Mouse (Mus musculus): ENCODE results near the gene Ppp2r5a. TPM values are rescaled to one million over a fixed set of nuclear protein-coding genes. Genes with fewer than 3 reads are reported as not detected.

Ppp2r5a gene
- polyA plus RNA-seq (2015; fragmentation: Nextera tagmentation; extraction: Ambion mirVana) = 10.5 and 10.6 TPM in 2 replicates

DNA sequence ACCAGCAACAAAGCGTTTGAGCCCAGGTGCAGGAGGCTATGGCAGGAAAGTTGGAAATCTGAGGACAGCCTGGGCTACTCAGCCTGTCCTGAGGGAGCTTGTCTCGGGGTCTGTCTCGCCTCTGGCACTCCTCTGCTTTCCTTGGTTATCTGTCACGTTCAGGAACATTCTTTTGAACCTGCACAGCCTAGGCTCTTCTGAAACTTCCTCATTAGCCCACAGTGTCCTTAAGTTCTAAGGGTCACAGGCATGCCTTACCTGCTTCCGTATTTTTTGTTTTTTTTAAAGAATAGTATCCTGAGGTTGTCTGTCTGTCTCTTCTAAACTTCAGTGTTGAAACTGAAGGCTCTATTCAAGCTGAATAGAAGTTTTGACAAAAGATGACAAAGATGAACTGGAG lies at the start of gene Ppp2r5a:
Gene Ppp2r5a, minus strand, starts transcription at position 199 of the 400 bp plus-strand sequence.
- no peaks in the 10 kb centered on the region for H3K27me3 ChIP-seq
- 69% methylated on average over 5 of the region's 5 CpGs for WGBS
- no peak within 1 kb of the TSS for H3K27ac ChIP-seq (replicated peaks)
- H3K9me3 ChIP-seq = no peaks in the 10 kb centered on the region
- H3K4me1 ChIP-seq = no peaks in the 10 kb centered on the region
- H3K36me3 ChIP-seq = no peaks in the 10 kb centered on the region
- no peak for ATAC-seq (replicated peaks)
- no peak within 1 kb of the TSS for H3K4me3 ChIP-seq
- H3K4me2 ChIP-seq (replicated peaks) = no peak within 1 kb of the TSS
- H3K9ac ChIP-seq (replicated peaks) = no peak within 1 kb of the TSS

DNA sequence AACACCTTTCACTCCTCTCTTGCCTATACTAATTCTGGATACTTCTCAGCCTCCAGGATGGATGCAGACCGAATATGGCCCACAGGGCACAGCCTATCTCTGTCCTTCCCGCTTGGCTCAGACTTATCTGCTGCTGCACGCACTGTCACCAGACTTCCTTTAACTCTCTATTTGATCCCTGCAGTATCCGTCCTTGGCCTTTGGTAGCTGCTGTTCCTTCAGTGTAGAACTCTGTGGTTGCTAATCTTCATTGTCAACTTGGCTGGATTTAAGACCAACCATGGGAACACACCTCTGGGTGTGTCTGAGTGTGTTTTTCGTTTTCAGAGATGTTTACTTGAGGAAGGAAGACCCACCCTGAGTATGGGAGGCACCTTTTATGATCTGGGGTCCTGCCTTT lies 47.5 kb upstream of the Ppp2r5a start:
- Histone ChIP-seq H3K9me3 (no peaks in the 10 kb centered on the region), H3K4me1 (no peaks in the 10 kb centered on the region), H3K27me3 (no peaks in the 10 kb centered on the region), H3K36me3 (no peaks in the 10 kb centered on the region), H3K4me2 (replicated peaks) (no peak overlapping the region), H3K27ac (replicated peaks) (no peak overlapping the region), H3K9ac (replicated peaks) (no peak overlapping the region), H3K4me3 (no peak overlapping the region)
- 76% methylated on average over 5 of the region's 5 CpGs for WGBS
- no peak for ATAC-seq (replicated peaks)

DNA sequence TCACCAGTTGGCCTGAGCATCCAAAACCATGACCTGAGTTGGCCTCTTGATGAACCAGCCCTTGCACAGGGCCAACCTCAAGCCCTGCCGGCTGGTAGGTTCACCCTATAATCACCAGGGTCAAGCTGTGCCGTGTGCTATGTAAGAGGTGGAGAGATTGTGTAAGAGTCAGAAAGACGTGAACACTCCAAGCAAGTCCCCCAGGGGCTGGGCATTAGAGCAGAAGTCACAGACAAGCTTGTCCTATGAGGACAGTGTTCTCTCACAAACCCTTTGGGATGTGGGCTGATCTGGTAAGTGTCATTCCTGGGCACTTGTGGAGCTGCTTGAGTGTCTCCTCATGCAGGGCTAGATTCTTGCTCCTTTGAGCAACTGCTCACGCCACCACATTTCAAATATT lies 46.5 kb upstream of the Ppp2r5a start:
- Histone ChIP-seq H3K4me3 (no peak overlapping the region), H3K4me1 (no peaks in the 10 kb centered on the region), H3K36me3 (no peaks in the 10 kb centered on the region), H3K27me3 (no peaks in the 10 kb centered on the region), H3K27ac (replicated peaks) (no peak overlapping the region), H3K9ac (replicated peaks) (no peak overlapping the region), H3K4me2 (replicated peaks) (no peak overlapping the region), H3K9me3 (no peaks in the 10 kb centered on the region)
- ATAC-seq (replicated peaks) = no peak
- WGBS = 85% methylated on average over 4 of the region's 4 CpGs

DNA sequence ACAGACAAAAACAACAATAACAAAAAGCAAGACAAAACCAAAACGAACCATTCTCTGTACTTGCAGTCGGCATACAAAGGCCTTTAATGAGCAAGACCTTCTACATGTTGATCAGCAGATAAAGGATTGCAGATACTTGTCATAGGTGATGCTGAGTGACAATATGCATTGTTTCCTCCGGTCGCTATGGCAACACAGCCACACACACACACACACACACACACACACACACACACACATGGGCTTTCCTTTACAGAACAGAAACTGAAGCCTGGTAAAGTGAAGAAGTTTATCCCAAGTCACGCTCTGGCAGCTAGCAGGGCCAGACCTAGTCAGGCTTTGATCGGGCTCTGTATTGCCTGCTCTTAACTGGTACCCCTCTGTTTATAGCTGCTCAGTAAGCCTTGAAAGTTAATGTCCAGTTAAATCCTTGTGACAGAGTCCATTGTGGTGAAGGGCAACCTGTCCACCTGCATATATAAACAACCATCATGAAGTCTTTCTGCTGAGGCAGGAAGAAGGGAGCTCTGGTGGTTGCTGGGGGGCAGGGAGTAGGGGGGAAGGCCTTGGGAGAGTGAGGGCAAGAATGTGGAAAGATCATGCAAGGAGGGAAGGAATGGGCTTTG lies 44.4 kb upstream of the Ppp2r5a start:
- H3K27me3 ChIP-seq = no peaks in the 10 kb centered on the region
- H3K36me3 ChIP-seq = no peaks in the 10 kb centered on the region
- no peaks in the 10 kb centered on the region for H3K9me3 ChIP-seq
- no peaks in the 10 kb centered on the region for H3K4me1 ChIP-seq
- no peak overlapping the region for H3K9ac ChIP-seq (replicated peaks)
- WGBS = 70% methylated on average over 6 of the region's 6 CpGs
- no peak for ATAC-seq (replicated peaks)
- no peak overlapping the region for H3K4me2 ChIP-seq (replicated peaks)
- no peak overlapping the region for H3K27ac ChIP-seq (replicated peaks)
- no peak overlapping the region for H3K4me3 ChIP-seq

DNA sequence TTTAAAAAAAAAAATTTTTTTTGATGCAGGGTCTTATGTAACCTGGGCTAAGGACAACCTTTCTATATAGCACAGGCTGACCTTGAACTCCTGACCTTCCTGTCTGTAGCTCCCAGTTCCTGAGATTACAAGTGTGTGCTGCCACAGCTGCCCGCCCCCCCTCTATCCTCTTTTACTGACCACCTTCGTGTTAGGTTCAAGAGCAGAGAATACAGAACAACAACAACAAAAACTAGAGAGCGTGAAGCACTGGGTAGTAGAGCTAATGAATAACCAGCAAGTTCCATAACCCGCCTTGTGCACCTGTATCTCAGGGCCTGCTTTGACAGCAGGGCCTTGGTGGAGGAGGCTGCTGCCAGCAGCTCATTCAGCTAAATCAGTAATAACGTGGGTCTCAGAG lies 43.2 kb upstream of the Ppp2r5a start:
- Histone ChIP-seq H3K9ac (replicated peaks) (no peak overlapping the region), H3K4me2 (replicated peaks) (no peak overlapping the region), H3K4me1 (no peaks in the 10 kb centered on the region), H3K4me3 (no peak overlapping the region), H3K36me3 (no peaks in the 10 kb centered on the region), H3K27me3 (no peaks in the 10 kb centered on the region), H3K27ac (replicated peaks) (no peak overlapping the region), H3K9me3 (no peaks in the 10 kb centered on the region)
- WGBS = 77% methylated on average over 5 of the region's 5 CpGs
- ATAC-seq (replicated peaks) = no peak

DNA sequence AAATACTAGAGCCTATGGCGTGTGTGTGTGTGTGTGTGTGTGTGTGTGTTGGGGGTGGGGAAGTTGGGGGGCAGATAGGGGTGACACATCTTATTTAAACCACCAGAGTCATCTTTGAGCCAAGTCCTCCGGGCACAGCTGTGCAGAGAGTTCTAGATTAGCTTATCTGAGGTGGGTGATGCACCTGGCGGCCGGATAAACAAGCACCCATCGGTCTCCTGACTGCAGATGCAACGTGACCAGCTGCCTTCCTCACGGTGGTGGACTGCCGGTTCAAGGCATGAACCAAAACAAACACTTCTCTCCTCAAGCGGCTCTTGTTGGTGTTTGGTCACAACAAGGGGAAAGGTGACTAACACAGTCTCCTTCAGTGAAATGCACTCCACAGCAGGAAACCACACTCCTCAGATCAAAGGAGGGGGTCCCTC lies 42.8 kb upstream of the Ppp2r5a start:
- no peak for ATAC-seq (replicated peaks)
- Histone ChIP-seq H3K9me3 (no peaks in the 10 kb centered on the region), H3K27me3 (no peaks in the 10 kb centered on the region), H3K4me1 (no peaks in the 10 kb centered on the region), H3K9ac (replicated peaks) (no peak overlapping the region), H3K4me3 (no peak overlapping the region), H3K36me3 (no peaks in the 10 kb centered on the region), H3K27ac (replicated peaks) (no peak overlapping the region), H3K4me2 (replicated peaks) (no peak overlapping the region)
- WGBS = 82% methylated on average over 9 of the region's 9 CpGs

DNA sequence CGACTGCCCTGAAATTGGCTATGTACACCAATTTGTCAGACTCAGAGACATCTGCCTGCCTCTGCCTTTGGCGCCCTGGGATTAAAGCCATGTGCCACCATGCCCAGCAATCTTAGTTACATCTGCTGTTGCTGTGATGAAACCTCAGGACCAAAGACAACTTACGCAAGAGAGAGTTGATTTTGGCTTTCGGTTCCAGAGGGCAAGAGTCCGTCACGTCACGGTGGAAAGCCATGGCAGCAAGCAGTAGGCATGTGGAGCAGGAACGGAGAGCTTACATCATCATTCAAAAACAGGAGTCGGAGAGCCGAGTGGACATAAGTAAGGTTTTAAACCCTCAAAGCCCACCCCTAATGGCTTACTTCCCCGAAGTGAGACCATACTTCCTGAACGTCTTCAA lies 42.3 kb upstream of the Ppp2r5a start:
- no peak overlapping the region for H3K4me3 ChIP-seq
- WGBS = 88% methylated on average over 12 of the region's 12 CpGs
- no peak overlapping the region for H3K27ac ChIP-seq (replicated peaks)
- ATAC-seq (replicated peaks) = no peak
- H3K4me2 ChIP-seq (replicated peaks) = no peak overlapping the region
- no peaks in the 10 kb centered on the region for H3K36me3 ChIP-seq
- H3K9ac ChIP-seq (replicated peaks) = no peak overlapping the region
- H3K4me1 ChIP-seq = no peaks in the 10 kb centered on the region
- H3K27me3 ChIP-seq = no peaks in the 10 kb centered on the region
- no peaks in the 10 kb centered on the region for H3K9me3 ChIP-seq

DNA sequence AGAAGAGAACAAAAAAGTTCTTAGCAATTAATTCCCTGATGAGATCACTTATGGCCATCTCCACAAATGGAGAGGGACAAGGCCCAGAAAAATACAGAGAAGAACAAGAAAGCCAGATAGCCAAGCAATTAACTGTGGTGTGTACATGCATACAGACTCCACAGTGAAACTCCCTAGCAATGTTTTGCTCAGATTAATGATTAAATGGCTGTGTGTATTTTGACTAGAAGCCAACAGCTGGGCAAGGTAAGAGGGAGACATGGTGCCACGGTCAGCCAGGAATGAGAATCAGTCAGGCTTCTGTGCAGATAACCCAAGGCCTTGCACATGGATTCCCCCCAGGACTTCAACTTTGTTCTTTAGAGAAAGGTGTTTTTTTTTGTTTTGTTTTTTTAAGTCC lies 41.4 kb upstream of the Ppp2r5a start:
- Histone ChIP-seq H3K4me2 (replicated peaks) (no peak overlapping the region), H3K4me3 (no peak overlapping the region), H3K9ac (replicated peaks) (no peak overlapping the region), H3K27me3 (no peaks in the 10 kb centered on the region), H3K9me3 (no peaks in the 10 kb centered on the region), H3K36me3 (no peaks in the 10 kb centered on the region), H3K27ac (replicated peaks) (no peak overlapping the region), H3K4me1 (no peaks in the 10 kb centered on the region)
- WGBS = 86% methylated on average over 1 of the region's 1 CpGs
- no peak for ATAC-seq (replicated peaks)

DNA sequence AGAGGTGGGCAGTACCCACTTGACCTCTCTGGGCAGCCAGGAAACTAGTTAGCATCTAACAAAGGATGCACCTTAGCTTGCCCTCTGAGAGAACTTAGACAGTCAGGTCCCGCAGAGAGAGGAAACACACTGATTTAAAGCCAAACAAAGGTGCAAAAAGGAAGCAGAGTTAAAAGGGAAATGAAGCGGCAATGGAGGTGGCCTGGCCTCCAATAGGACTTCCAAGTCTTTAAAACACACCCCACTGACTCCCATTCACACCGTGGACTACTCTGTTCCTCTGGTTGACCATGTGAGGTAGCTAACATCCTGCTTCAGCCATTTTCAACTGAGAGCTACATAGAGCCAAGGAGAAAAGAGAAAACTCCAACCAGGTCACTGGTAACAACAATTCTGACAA lies 35.9 kb upstream of the Ppp2r5a start:
- H3K4me2 ChIP-seq (replicated peaks) = no peak overlapping the region
- ATAC-seq (replicated peaks) = no peak
- no peaks in the 10 kb centered on the region for H3K27me3 ChIP-seq
- no peak overlapping the region for H3K9ac ChIP-seq (replicated peaks)
- H3K27ac ChIP-seq (replicated peaks) = no peak overlapping the region
- no peaks in the 10 kb centered on the region for H3K9me3 ChIP-seq
- H3K4me1 ChIP-seq = peaks cover 10% of the 10 kb centered on the region
- H3K4me3 ChIP-seq = no peak overlapping the region
- no peaks in the 10 kb centered on the region for H3K36me3 ChIP-seq
- 55% methylated on average over 3 of the region's 3 CpGs for WGBS

DNA sequence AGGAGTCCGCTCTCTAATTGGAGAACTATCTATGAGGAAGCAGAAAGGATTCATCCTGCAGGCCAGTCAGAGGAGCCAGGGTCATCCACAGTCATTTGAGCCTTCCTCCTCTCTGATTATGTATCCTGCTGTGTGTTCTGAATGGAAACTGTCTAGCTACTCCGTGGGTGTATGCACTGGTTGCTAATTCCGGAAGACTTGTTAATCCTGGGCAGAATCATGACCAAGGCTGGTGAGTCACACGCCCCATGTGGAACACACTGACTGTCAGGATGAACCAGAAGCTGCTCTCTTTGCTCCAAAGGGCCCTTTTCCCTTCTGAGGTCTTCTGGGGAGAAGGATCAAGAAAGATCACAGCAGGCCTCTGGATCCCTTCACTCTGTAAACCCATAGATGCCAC lies 35.5 kb upstream of the Ppp2r5a start:
- no peaks in the 10 kb centered on the region for H3K9me3 ChIP-seq
- H3K36me3 ChIP-seq = no peaks in the 10 kb centered on the region
- no peak overlapping the region for H3K27ac ChIP-seq (replicated peaks)
- no peak overlapping the region for H3K9ac ChIP-seq (replicated peaks)
- no peak overlapping the region for H3K4me3 ChIP-seq
- H3K4me2 ChIP-seq (replicated peaks) = no peak overlapping the region
- no peak for ATAC-seq (replicated peaks)
- 47% methylated on average over 4 of the region's 4 CpGs for WGBS
- H3K27me3 ChIP-seq = no peaks in the 10 kb centered on the region
- peaks cover 10% of the 10 kb centered on the region for H3K4me1 ChIP-seq

DNA sequence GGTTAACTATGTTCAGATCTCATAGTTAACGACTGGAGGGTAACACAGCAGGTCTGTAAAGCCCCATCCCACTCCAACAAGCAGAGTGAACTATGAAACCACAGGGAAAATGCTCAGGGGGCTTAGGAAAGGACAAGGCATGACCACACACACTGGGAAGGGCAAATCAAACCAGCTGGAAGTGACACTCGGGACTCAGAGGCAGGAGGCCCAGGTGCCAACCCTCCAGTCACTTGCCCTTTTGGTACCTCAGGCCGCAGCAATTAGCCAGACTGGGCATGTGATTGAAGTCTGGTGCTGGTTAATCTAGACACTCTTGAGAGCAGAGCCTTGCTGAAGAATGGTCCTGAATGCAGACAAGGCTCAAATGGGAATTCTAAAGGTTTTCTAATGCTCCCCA lies 33.6 kb upstream of the Ppp2r5a start:
- Histone ChIP-seq H3K4me1 (peaks cover 10% of the 10 kb centered on the region), H3K27ac (replicated peaks) (no peak overlapping the region), H3K36me3 (no peaks in the 10 kb centered on the region), H3K9ac (replicated peaks) (no peak overlapping the region), H3K27me3 (no peaks in the 10 kb centered on the region), H3K4me2 (replicated peaks) (no peak overlapping the region), H3K4me3 (no peak overlapping the region), H3K9me3 (no peaks in the 10 kb centered on the region)
- ATAC-seq (replicated peaks) = no peak
- 15% methylated on average over 3 of the region's 3 CpGs for WGBS

DNA sequence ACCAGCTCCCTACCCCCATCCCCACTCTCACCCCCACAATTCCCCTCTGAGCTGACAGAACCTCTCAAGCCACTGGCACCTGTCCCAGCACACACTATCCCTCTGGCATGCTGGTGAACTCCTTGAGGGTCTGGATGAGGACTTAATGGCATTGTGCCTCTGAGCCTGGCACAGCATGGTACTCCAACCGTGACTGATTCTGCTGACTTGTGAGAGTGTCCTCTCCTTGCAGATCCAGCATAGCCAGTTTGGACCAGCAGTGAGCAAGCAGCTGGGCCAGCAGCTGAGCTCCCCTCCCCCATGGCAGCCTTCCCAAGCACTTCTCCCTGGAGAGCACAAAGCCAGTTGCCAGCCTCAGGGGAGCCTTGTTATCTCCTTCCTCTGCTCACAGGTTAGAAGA lies 32.3 kb upstream of the Ppp2r5a start:
- no peaks in the 10 kb centered on the region for H3K9me3 ChIP-seq
- no peak overlapping the region for H3K9ac ChIP-seq (replicated peaks)
- H3K27me3 ChIP-seq = no peaks in the 10 kb centered on the region
- H3K36me3 ChIP-seq = no peaks in the 10 kb centered on the region
- H3K4me1 ChIP-seq = peaks cover 10% of the 10 kb centered on the region
- H3K27ac ChIP-seq (replicated peaks) = no peak overlapping the region
- ATAC-seq (replicated peaks) = peak; percentile 48; the same call in 1 of the 2 replicates
- H3K4me3 ChIP-seq = no peak overlapping the region
- no peak overlapping the region for H3K4me2 ChIP-seq (replicated peaks)
- 7% methylated on average over 1 of the region's 1 CpGs for WGBS

DNA sequence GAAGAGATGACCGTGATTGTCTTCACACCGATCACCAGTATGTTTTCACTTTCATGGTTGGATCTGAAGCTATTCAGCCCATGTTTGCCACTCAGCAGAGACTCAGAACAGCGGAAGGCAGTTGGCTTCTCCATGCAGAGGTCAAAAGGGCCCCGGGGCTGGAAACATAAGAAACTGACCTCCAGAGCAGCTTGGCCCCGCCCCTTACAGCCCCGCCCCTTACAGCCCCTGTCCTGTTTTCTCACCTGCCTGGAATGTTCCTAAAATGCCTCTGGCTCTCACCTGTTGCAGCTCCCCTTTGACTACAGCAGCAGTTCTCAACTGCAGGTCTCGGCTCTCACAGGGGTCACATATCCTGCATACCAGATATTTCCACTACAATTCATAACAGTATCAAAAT lies 29.5 kb upstream of the Ppp2r5a start:
- Histone ChIP-seq H3K4me2 (replicated peaks) (no peak overlapping the region), H3K4me3 (no peak overlapping the region), H3K4me1 (peaks cover 13% of the 10 kb centered on the region), H3K27ac (replicated peaks) (no peak overlapping the region), H3K9me3 (no peaks in the 10 kb centered on the region), H3K27me3 (no peaks in the 10 kb centered on the region), H3K36me3 (no peaks in the 10 kb centered on the region), H3K9ac (replicated peaks) (no peak overlapping the region)
- ATAC-seq (replicated peaks) = no peak
- WGBS = 56% methylated on average over 7 of the region's 7 CpGs

All from forebrain, embryonic 15.5 days (tissue).